Mouse (Mus musculus): ENCODE data around the gene Becn1. TPM values are rescaled to one million over a fixed set of nuclear protein-coding genes. Genes with fewer than 3 reads are reported as not detected.

Gene Becn1
- polyA plus RNA-seq, 1 experiment from 2014 or later, result 128 TPM

- no peaks in the 10 kb centered on the region for H3K9me3 ChIP-seq
- peaks cover 32% of the 10 kb centered on the region for H3K4me1 ChIP-seq
- no peak for ATAC-seq (ENCODE audit: extremely low read depth, insufficient number of reproducible peaks, low FRiP score, low TSS enrichment)
- peak overlapping the region; percentile 82 for H3K4me2 ChIP-seq
- peaks cover 21% of the 10 kb centered on the region for H3K36me3 ChIP-seq
- WGBS, result 52% methylated on average over 14 of the region's 14 CpGs
- peak overlapping the region; percentile 84 for H3K4me3 ChIP-seq
- H3K9ac ChIP-seq, result peak overlapping the region; percentile 61
- H3K27ac ChIP-seq (replicated peaks), result no peak overlapping the region
- peaks cover 9% of the 10 kb centered on the region; the same call in 1 of the 2 replicates for H3K27me3 ChIP-seq (replicated peaks)
Observed at GRCm38 (mm10) chr11:101279193-101279569, 22.9 kb downstream of the Becn1 start.

DNA sequence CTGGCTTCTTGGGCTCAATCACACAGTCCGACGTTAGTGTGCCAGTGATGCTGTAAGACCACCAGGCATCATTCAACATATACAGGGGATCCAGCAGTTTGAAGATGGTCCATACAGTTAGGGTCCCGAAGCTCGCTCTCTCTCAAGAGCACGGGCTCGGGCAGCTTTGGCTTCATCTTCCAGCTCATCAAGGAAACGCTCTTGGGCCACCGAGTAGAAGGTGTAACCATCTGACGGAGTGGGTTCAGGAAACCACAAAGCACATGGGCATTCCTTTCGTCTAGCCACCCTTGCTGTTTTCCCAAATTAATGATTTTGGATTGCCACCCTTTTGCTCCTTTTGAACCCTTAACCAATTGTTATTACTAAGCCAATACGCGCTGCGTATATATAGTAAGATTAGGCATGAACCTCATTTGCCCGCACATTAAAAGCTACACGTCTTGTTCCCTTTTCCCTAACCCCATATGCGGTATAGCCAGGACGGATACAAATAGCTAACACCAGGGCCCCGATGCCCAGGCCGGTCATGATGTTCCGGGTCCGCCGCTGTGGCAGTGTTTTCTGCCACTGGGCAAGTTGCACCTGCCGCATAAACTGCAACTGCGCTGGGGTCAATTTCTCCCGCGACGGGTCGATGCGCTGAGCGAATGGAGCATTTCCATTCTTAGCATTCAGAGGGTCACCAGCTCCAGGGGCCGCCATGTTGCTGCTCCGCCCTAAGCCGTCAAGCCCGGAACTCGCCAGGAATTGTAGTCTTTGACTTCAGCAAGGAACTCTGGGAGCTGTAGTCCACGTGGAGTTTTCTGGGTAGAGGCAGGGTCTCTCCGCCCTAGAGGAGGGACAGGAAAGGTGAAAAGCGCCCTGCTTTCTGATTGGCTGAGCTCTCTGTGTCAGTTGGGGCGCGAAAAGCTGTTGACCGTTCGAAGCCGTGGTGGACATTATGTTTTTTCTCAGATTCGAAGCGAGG lies 23.6 kb downstream of the Becn1 start, which contains the start of the genes Cntd1 and Coa3:
Cntd1 (plus strand) TSS at position 790 of the 970 bp plus-strand sequence.
Coa3 (minus strand) TSS at position 892 of the 970 bp plus-strand sequence.
- peaks cover 9% of the 10 kb centered on the region; the same call in 1 of the 2 replicates for H3K27me3 ChIP-seq (replicated peaks)
- peak within 1 kb of the TSS; percentile 90 for H3K9ac ChIP-seq
- H3K27ac ChIP-seq (replicated peaks), result peak within 1 kb of the TSS; percentile 76
- peak; percentile 76; the same call in 1 of the 2 replicates for ATAC-seq (ENCODE audit: extremely low read depth, insufficient number of reproducible peaks, low FRiP score, low TSS enrichment)
- WGBS, result 7% methylated on average over 45 of the region's 45 CpGs
- H3K36me3 ChIP-seq, result peaks cover 25% of the 10 kb centered on the region
- peak within 1 kb of the TSS; percentile 84 for H3K4me3 ChIP-seq
- peaks cover 32% of the 10 kb centered on the region for H3K4me1 ChIP-seq
- peak within 1 kb of the TSS; percentile 82 for H3K4me2 ChIP-seq
- H3K9me3 ChIP-seq, result no peaks in the 10 kb centered on the region

DNA sequence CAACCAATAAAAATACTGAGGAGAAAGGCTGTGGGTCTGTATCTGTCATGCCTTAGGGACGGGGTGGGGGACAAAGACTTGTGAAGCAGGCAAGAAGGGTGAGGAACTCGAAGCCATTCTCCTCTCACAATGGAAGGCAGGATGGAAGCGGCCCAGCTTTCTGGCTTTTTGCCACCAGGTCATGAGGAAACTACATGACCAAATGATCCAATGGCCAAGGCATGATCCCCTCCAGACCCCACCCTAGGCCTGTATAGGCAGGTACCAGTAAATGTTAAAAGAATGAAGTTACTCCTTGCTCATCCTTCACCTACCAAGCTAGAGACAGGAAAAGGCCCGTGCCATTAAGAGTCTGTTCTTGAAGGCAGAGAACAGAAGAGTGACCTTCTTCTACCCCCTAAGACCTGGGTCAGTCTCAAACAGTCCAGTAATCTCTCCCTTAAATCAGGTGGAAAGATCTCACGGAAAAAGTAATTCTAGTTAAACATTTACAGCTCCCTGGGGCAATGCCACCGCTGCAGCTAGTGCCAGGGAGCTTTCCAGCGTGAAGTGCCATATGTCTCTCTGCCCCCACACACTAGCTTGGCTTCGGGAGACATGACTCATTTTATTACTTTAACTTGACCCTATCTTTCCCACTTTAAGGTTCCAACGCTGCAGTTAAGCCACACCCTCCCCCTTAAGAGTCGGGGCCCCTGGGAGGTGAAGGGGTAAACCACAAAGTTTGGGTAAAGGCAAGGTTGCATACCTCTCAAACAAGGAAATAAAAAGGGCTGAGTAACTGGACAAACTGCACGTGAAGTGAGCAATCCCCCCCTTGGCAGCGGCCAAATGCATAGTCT lies 24.5 kb downstream of the Becn1 start:
- Histone ChIP-seq H3K9me3 (no peaks in the 10 kb centered on the region), H3K9ac (peak overlapping the region; percentile 90), H3K27me3 (replicated peaks) (peaks cover 9% of the 10 kb centered on the region; the same call in 1 of the 2 replicates), H3K36me3 (peaks cover 25% of the 10 kb centered on the region), H3K27ac (replicated peaks) (no peak overlapping the region), H3K4me3 (peak overlapping the region; percentile 84), H3K4me2 (peak overlapping the region; percentile 82), H3K4me1 (peaks cover 32% of the 10 kb centered on the region)
- WGBS, result 64% methylated on average over 12 of the region's 12 CpGs
- ATAC-seq (ENCODE audit: extremely low read depth, insufficient number of reproducible peaks, low FRiP score, low TSS enrichment), result no peak

DNA sequence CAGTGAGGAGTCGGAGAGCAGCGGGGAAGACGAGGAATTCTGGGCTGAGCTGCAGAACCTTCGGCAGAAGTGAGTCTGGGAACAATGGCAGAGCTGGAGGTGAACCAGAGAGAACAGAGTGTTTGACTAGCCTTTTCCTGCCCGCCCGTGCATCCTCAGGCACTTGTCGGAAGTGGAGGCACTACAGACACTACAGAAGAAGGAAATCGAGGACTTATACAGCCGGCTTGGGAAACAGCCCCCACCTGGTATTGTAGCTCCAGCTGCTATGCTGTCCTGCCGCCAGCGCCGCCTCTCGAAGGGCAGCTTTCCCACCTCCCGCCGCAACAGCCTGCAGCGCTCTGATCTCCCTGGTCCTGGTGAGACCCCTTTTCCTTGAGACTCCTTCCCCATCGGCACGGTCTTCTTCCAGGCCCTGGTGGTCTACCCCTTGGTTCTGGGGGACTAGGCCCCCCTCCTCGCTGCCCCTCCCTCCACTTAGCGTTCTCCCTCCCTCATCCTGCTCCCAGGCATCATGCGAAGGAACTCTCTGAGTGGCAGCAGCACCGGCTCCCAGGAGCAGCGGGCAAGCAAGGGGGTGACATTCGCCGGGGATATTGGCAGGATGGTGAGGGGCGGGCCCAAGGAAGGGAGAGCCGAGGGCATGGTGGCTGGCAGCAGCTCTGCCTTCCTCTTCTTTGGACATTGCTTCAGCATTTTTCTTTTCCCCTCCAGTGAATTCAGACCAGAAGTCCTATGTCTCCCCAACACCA lies 25.6 kb downstream of the Becn1 start:
- no peak for ATAC-seq (ENCODE audit: extremely low read depth, insufficient number of reproducible peaks, low FRiP score, low TSS enrichment)
- Histone ChIP-seq H3K9ac (peak overlapping the region; percentile 33), H3K9me3 (no peaks in the 10 kb centered on the region), H3K4me3 (0 out of 2 replicates have a peak overlapping the region, but pooled peaks have one; percentile 14), H3K27ac (replicated peaks) (no peak overlapping the region), H3K27me3 (replicated peaks) (peaks cover 9% of the 10 kb centered on the region; the same call in 1 of the 2 replicates), H3K4me2 (peak overlapping the region; percentile 82), H3K36me3 (peaks cover 25% of the 10 kb centered on the region), H3K4me1 (peaks cover 32% of the 10 kb centered on the region)
- 30% methylated on average over 27 of the region's 27 CpGs for WGBS

DNA sequence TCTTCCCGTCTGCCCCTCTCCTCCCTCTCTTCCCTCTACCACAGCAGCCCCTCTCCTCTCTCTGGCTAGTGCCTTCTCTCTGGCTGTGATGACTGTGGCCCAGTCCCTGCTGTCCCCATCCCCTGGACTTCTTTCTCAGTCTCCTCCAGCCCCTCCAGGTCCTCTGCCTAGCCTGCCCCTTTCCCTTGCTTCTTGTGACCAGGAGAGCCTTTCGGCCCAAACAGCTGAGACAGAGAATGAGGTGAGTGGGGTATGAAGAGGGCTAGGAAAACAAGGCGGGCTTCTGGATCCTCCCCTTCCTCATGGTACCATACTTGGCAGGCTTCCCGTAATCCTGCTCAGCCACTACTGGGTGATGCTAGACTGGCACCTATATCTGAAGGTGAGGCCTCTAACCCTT lies 26.8 kb downstream of the Becn1 start:
- 0 out of 2 replicates have a peak, but pooled peaks cover under 1% of the 10 kb centered on the region for H3K27me3 ChIP-seq (replicated peaks)
- no peak overlapping the region for H3K9ac ChIP-seq
- 73% methylated on average over 4 of the region's 4 CpGs for whole genome bisulfite sequencing
- no peak overlapping the region for H3K4me3 ChIP-seq
- no peak overlapping the region for H3K4me2 ChIP-seq
- H3K4me1 ChIP-seq, result peaks cover 32% of the 10 kb centered on the region
- H3K9me3 ChIP-seq, result no peaks in the 10 kb centered on the region
- no peak for ATAC-seq (ENCODE audit: extremely low read depth, insufficient number of reproducible peaks, low FRiP score, low TSS enrichment)
- H3K27ac ChIP-seq (replicated peaks), result no peak overlapping the region
- peaks cover 25% of the 10 kb centered on the region for H3K36me3 ChIP-seq

DNA sequence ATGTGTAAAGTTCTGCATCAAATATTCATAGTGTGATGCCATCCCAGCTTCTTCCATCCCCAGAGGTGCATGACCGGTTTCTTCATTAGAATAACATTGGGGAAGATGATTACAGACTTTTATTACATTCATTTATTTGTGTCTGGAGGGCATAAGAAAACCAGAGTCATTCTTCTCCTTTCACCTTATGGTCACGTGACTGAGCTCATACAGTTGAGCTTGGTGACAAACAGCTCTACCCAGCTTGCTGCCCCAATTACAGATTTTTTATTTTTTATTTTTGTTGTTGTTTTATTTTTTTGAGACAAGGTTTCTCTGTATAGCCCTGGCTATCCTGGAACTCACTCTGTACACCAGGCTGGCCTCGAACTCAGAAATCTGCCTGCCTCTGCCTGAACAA lies 29.6 kb downstream of the Becn1 start:
- H3K4me2 ChIP-seq, result no peak overlapping the region
- H3K9ac ChIP-seq, result no peak overlapping the region
- ATAC-seq (ENCODE audit: extremely low read depth, insufficient number of reproducible peaks, low FRiP score, low TSS enrichment), result no peak
- H3K27me3 ChIP-seq (replicated peaks), result peaks cover 8% of the 10 kb centered on the region
- H3K9me3 ChIP-seq, result no peaks in the 10 kb centered on the region
- no peak overlapping the region for H3K4me3 ChIP-seq
- H3K27ac ChIP-seq (replicated peaks), result no peak overlapping the region
- peaks cover 24% of the 10 kb centered on the region for H3K4me1 ChIP-seq
- H3K36me3 ChIP-seq, result peaks cover 22% of the 10 kb centered on the region
- WGBS, result 88% methylated on average over 3 of the region's 3 CpGs

DNA sequence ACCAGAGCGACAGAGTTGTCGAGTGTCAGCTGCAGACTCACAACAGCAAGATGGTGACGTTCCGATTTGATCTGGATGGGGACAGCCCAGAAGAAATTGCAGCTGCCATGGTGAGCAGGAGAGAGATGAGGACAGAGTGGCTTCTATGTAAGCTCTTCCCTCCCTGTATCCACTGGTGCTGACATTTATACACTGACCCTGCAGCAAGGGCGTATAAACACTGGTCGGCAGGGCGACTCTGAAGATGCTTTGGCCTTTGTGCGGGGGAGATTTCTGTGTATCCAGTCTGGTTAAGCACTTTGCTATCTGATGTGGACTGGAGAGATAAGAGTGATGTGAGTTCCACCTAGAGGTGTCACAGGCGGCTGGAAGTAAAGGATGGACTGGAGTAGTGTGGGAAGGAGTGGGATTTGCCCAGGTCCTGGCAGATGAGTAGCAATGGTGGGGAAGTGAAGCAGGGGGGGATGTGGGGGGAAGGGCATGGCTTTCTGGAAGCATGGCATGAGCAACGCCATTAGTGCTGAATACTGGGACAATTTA lies 32.4 kb downstream of the Becn1 start:
- Histone ChIP-seq H3K27me3 (replicated peaks) (peaks cover 35% of the 10 kb centered on the region), H3K9ac (no peak overlapping the region), H3K4me1 (peaks cover 23% of the 10 kb centered on the region), H3K9me3 (no peaks in the 10 kb centered on the region), H3K36me3 (peaks cover 10% of the 10 kb centered on the region; the same call in 1 of the 2 replicates), H3K4me3 (no peak overlapping the region), H3K27ac (replicated peaks) (no peak overlapping the region), H3K4me2 (peak overlapping the region; percentile 31)
- ATAC-seq (ENCODE audit: extremely low read depth, insufficient number of reproducible peaks, low FRiP score, low TSS enrichment), result no peak
- WGBS, result 15% methylated on average over 10 of the region's 10 CpGs

DNA sequence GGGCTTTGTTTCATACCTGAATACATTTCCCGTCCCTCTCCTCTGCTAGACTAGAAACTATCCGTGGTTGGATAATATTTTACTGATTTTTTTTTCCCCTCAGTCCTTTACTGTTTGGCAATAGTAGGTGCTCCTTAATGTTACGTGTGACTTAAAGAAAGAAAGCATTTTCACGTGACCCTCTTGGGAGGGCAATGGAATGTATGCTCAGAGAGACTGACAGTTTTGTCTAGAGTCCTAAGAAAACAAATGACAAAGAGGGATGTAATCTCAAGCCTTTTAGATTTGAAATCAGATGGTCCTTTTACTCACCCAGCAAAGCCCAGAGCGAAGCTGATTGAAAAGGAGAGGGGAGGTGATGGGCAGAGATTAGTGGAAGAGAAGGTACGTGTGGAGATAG lies 36.2 kb downstream of the Becn1 start:
- Histone ChIP-seq H3K27ac (replicated peaks) (no peak overlapping the region), H3K27me3 (replicated peaks) (peaks cover 62% of the 10 kb centered on the region), H3K4me1 (peaks cover 56% of the 10 kb centered on the region), H3K9ac (no peak overlapping the region), H3K36me3 (peaks cover 5% of the 10 kb centered on the region; the same call in 1 of the 2 replicates), H3K9me3 (no peaks in the 10 kb centered on the region), H3K4me2 (no peak overlapping the region), H3K4me3 (no peak overlapping the region)
- 45% methylated on average over 6 of the region's 6 CpGs for WGBS
- ATAC-seq (ENCODE audit: extremely low read depth, insufficient number of reproducible peaks, low FRiP score, low TSS enrichment), result no peak

- peak overlapping the region; percentile 34 for H3K9ac ChIP-seq
- ATAC-seq (ENCODE audit: extremely low read depth, insufficient number of reproducible peaks, low FRiP score, low TSS enrichment), result no peak
- H3K4me2 ChIP-seq, result peak overlapping the region; percentile 60
- peak overlapping the region; percentile 36 for H3K4me3 ChIP-seq
- peaks cover 5% of the 10 kb centered on the region; the same call in 1 of the 2 replicates for H3K36me3 ChIP-seq
- WGBS, result 7% methylated on average over 31 of the region's 31 CpGs
- no peak overlapping the region for H3K27ac ChIP-seq (replicated peaks)
- peaks cover 60% of the 10 kb centered on the region for H3K4me1 ChIP-seq
- H3K27me3 ChIP-seq (replicated peaks), result peaks cover 62% of the 10 kb centered on the region
- H3K9me3 ChIP-seq, result no peaks in the 10 kb centered on the region
Observed at GRCm38 (mm10) chr11:101264954-101265471, 37.1 kb downstream of the Becn1 start.

DNA sequence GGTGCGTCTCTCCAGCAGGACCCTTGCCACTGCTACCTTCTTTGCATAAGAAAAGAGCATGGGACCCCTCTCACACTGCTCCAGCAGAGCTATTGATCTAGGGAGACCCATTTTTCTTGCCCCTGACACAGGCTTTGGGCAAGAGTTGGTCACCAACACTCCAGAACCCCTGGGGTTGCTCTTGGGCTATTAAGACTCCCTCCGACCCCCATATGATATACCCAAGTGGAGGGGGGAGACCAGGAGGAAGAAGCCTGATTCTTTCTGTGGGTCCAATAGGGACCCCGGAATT lies 38.2 kb downstream of the Becn1 start:
- Histone ChIP-seq H3K4me1 (peaks cover 62% of the 10 kb centered on the region), H3K27ac (replicated peaks) (no peak overlapping the region), H3K4me2 (peak overlapping the region; percentile 99), H3K9me3 (no peaks in the 10 kb centered on the region), H3K4me3 (peak overlapping the region; percentile 75), H3K27me3 (replicated peaks) (peaks cover 62% of the 10 kb centered on the region), H3K9ac (0 out of 2 replicates have a peak overlapping the region, but pooled peaks have one; percentile 50), H3K36me3 (peaks cover 7% of the 10 kb centered on the region; the same call in 1 of the 2 replicates)
- 26% methylated on average over 3 of the region's 3 CpGs for WGBS
- no peak for ATAC-seq (ENCODE audit: extremely low read depth, insufficient number of reproducible peaks, low FRiP score, low TSS enrichment)

Data from heart, embryonic 13.5 days (tissue).